Mouse (Mus musculus): Measurements from ENCODE around the gene Anxa7.

DNA sequence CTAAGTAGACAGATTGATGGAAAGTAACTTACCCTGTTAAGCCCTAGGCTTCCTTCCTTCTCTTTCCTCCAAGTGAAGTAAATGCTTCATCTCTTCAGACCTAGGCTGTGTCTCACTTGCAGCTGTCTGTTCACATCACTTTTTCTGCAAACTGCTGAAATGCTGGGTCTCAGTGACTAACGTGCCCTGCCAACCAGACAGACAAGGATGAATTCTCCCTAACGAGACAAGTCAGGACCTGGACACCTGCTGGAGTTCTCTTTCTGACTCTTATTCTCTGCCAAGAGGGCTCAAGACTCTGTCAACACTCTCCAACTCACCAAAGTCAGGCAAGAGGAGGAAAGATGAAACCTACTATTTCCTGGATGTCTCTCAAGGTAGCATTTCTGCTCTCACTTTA lies 16.7 kb upstream of the Anxa7 start, which contains the start of gene Mss51:
- TF ChIP-seq CTCF (IDR thresholded peaks at IDR 0.05; ENCODE audit: borderline replicate concordance, control insufficient read depth, extremely low read depth, insufficient read depth, low read length, poor library complexity) (no peak), POLR2A (IDR thresholded peaks at IDR 0.05; ENCODE audit: control insufficient read depth, extremely low read depth, insufficient read depth, low read length, poor library complexity) (no peak)
